Mouse (Mus musculus) megakaryocyte, embryonic 14.5 days (primary cell): ENCODE measurements around the gene Ubqln2.

Experiments used
- FLI1 ChIP-seq: IDR thresholded peaks from 2 replicates; pipeline ENCODE4 v1.6.1; 2012; ENCODE audit warnings: low read length, inconsistent platforms, mixed read lengths
- GATA1 ChIP-seq: IDR thresholded peaks from 3 replicates; pipeline ENCODE4 v1.6.1; 2012; ENCODE audit warnings: mixed read lengths, low read length, inconsistent platforms, borderline replicate concordance

DNA sequence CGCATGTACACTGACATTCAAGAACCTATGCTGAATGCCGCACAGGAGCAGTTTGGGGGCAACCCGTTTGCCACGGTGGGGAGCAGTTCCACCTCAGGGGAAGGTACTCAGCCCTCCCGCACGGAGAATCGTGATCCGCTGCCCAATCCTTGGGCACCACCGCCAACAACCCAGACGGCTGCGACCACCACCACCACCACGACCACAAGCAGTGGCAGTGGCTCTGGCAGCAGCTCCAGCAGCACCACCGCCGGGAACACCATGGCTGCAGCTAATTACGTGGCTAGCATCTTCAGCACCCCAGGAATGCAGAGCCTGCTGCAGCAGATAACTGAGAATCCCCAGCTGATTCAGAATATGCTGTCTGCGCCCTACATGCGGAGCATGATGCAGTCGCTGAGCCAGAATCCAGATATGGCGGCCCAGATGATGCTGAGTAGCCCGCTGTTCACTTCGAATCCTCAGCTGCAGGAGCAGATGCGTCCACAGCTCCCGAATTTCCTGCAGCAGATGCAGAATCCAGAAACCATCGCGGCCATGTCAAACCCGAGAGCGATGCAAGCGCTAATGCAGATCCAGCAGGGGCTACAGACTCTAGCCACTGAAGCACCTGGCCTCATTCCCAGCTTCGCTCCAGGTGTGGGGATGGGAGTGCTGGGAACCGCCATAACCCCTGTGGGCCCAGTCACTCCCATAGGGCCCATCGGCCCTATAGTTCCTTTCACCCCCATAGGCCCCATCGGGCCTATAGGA is 1.4 kb downstream of the Ubqln2 start:
- TF ChIP-seq GATA1: no peak
- TF ChIP-seq FLI1: no peak
